Mouse (Mus musculus): ENCODE results near the gene Tcf15.

The Tcf15 gene

DNA sequence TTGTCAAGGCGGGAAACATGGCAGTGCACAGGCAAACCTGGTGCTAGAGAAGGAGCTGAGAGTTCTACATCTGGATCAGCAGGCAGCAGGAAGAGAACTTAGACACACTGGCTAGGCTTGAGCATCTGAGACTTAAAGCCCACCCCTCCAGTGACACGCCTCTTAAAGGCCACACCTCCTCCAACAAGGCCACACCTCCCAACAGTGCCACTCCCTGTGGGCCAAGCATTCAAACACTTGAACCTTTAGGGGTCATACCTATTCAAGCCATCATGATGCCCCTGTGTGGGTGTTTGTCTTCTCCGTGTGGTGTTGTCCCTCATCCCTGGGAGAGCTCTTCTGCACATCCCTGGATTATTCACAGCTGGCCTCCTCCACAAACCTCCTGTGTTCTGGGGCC is 31.5 kb downstream of the Tcf15 start:
- CTCF ChIA-PET, result no interaction called here

DNA sequence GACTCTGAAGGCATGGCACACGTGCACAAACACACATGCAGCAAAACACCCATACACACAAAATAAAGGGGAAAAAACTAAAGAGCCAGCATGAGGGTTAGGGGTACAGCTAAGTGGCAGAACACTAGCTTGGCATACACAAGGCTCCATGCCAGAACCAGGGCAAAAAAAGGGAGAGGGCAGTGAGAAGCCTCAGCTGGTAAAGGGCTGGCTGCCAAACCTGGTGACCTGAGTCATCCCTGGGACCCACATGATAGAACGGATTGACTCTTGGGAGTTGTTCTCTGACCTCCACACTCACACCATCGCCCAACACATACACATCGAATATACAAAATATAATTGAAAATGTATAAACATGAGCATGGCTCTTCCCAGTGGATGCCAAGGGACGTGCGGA is 33.3 kb downstream of the Tcf15 start:
- CTCF ChIA-PET, result no interaction called here

DNA sequence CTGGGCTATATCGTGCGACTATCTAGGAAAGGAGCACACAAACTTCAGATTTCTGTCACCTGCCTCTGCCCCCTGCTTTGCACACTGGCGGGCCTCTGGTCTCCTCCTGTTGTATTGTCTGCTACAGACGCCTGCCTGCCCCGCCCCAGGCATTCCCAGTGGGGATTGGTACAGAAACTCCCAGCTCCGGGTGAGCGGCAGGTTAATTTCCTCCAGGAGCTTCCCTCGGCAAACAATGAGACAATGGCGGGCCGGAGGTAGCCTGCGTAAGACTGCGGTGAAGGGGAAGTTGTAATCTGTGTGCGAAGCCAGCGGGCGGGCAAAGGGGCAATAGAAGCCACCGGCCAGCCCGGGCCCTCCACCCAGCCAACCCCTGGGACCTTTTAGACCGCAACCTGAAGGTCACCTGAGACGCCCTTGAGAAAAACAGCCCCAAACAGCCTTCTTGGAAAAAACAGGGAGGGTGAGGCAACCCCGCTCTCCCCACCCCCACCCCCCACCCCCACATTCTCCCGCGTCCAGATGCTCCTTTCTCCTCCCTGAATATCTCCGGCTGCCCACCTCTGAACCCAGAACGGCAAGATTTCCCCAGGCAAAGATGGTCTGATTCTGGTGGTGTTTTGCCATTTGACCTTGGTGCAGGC is 33.9 kb downstream of the Tcf15 start:
- CTCF ChIA-PET, result no interaction called here

DNA sequence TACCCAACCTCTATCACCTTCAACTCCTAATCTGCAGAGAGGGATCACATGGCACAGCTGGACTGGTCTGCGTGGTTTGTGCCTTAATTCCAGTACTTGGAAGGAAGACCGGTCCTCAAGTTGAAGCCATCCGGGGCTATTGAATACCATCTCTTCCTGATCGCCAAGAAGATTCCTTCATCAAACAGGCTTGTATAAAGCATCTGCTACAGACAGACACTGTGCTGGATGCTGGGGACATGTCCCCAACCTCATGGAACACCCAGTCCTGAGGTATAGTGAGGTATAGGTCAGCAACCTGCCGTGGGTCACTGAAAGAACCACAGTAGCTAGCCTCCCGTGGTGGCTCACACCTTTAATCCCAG is 34.4 kb downstream of the Tcf15 start:
- CTCF ChIA-PET, result interaction anchor here (0.6 kb wide), 1 partner anchor 151 kb away, joined by 3 read pairs; no protein-coding TSS in a partner anchor

DNA sequence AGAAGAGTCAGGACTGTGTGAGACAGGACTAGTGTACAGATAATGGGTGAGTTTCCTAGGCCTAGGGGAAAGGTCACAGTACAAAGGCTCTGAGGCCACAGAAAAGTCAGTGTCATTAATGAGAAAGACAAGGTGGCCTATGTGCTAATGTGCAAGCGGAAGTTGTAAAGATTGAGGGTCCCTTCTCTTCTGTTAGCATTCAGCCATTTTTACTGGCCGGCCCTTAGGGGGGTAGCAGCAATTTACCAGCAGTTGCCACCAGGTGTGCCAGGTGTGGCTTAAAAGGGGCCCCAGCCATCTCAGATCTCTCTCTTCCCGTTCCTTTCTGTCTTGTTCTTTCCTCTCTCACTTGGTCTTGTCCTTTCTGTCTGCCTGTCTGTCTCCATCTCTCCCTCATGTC is 35.0 kb downstream of the Tcf15 start:
- CTCF ChIA-PET, result interaction anchor here (0.6 kb wide), 1 partner anchor 151 kb away, joined by 3 read pairs; no protein-coding TSS in a partner anchor

DNA sequence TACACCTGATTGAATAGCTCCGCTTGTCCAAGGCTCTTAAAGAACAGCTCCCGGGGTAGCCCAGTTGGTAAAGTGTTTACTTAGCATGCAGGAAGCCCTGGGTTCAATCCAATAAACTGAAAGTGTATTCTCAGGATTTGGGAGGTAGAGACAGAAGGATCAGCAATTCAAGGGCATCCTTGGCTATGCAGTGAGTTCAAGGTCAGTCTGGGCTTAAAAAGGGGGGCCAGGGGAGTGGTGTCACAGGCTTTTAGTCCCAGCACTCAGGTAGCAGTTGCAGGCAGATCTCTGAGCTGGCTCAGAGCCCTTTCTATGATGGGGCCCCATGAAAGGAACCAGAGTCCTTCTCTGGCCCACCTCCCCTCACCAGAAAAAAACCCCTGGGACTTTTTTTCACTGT is 35.9 kb downstream of the Tcf15 start:
- CTCF ChIA-PET, result no interaction called here

DNA sequence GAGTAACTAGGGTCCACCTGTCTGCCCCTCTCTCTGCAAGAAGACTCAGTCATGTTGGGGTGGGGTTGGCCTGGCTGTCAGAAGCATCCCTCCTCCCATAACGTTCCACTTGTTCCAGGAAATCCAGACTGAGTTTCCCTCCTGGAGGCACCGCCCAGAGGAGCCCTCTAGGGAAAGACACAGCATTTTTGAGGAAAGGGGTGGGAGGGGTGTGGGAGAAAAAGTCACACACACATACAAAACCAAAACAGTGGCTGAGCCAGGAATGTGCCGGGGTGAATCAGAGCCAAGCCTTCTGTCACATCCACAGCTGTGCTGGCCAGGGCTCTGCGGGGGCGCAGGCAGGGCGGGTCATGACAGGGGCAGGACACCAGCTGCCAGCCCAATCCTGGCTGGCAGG is 37.0 kb downstream of the Tcf15 start:
- CTCF ChIA-PET, result no interaction called here

DNA sequence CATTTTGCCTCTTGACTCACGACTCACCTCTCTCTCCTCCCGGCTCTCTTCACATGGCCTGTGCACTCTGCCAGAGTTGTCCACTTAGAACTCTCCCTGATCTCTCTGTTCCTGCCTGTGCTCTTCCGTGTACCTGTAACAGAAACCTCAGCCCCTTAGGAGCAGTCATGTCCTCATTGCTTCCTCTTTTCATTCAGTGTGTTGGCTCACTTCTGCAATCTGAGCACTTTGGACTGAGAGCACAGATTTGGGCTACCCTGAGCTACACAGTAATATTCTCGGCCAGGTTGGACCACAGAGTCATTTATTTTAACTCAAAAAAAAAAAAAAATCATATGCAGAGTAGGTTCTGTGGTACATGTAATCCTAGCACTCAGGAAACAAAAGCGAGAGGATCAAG is 43.8 kb downstream of the Tcf15 start:
- CTCF ChIA-PET, result no interaction called here

DNA sequence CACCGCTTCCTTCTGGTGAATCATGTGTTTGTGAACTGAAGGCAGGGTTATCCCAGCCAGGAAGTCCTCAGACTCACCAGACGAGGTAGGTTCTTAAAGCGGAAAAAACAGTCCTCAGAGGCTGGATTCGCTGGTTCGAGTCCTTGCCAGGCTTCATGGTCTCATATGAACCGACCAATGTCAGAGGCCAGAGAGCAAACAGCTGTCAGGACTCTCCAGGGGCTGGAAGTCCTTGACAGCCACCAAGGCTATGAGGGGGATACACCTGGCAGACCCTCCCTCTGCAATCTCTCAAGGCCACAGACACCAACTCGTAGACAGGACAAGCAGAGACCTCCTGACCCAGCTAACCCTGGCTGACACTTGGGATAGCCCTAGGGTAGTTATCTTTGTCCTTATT is 45.9 kb downstream of the Tcf15 start:
- CTCF ChIA-PET, result no interaction called here

DNA sequence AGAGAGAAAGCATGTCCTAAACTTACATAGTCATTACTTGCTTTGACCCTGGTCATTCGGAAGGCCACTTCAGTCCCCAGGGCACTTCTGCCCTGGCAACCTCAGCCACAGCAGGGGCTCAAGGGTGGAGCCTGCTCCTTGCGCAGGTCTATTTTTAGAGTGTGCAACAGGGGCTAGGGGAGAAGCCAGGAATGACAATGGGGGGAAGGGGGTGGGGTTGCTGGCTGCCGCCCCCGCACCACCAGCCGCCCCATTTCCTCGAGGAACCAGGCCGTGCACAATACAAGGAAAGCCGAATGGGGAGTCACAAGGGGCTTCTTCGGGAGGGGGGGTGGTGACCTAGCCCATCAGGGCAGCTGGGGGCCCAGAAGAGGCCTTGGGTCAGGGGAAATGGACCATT is 46.3 kb downstream of the Tcf15 start:
- CTCF ChIA-PET, result no interaction called here

DNA sequence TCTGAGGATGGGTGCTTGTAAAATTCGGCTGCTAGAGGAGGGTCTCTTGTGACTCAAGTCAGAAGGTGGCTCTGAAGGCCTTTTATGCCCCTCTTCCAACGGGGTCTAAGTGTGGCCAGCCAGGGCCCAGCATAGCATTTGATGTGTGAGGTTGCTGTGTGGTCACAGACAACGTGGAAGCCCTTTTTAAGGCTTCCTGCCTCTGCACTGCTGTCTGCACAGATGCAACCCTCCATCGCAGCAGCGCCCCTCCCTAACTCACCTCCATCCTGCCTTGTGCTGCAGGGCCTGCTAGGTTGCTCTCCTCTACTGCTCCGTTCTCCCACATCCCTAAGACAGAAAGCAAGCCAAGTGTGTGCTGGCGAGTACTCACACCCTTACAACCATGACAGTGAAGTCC is 46.8 kb downstream of the Tcf15 start:
- CTCF ChIA-PET, result no interaction called here

DNA sequence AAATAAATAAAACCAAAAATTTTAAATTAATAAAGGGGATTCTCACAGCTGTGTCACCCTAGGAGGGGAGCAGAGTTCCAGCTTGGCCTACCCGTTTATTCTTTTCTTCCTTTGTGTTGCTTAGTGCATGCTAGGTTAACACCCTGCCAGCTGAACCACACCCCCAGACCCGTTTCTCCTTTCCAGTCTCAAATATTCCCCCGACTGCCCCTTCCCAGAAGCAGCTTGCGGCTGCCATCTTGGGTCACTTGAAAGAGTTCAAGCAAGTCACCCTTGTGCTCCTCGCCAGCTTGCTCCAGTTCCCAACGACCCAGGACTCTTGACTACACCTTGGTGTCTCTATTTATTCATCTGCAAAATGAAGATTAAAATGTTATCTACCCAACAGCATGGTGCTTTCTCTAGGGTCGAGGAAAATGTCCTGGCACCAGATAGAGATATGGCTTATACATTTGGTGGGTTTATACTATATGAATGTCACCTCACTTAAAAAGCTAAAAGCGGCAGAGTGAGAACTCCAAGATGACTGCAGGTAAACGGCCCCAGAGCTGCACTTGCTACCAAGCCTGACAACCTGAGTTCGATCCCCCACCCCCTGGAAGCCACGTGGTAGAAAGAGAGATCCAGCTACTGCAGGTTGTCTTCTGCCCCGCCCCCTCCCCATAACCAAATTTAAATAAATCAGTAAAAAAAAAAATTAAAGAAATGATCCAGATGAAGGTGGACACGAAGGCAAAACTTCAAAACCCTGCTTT is 49.4 kb downstream of the Tcf15 start:
- CTCF ChIA-PET, result no interaction called here

DNA sequence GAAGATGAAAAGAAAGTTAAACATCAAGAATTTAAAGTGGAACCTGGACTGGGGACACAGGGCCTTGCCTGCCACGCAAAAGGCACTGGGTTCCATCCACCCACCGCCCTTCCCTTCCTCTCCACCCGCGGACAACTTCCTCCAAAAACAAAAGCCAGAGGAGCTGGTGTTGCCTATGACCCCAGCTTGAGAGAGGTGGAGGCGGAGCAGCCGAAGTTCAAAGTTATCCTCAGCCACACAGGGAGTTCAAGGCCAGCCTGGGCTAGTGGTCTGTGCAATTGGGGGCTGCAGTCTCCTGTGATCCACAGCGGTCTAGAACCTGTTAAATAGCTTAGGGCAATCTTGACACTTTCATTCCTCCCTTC is 50.0 kb downstream of the Tcf15 start:
- CTCF ChIA-PET, result no interaction called here

DNA sequence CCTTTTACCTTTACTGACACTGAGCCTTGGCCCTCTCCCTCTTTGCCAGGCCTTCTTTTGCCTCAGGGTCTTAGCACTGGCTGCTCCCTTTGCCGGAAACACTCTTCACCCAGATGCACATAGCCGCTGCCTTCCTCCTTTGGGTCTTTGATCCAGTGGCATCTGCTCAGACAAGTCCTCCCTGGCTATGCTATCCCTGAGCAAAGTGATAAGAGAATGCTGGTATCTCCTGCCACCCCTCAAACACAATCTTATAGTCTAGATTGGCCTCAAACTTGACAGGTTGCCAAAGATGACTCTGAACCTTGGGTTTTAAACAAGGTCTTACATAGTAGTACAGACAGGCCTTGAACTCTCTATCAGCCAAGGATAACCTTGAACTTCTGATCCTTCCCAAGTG is 51.2 kb downstream of the Tcf15 start:
- CTCF ChIA-PET, result interaction anchor here (0.5 kb wide), 1 partner anchor 1559 kb away, joined by 3 read pairs; no protein-coding TSS in a partner anchor

DNA sequence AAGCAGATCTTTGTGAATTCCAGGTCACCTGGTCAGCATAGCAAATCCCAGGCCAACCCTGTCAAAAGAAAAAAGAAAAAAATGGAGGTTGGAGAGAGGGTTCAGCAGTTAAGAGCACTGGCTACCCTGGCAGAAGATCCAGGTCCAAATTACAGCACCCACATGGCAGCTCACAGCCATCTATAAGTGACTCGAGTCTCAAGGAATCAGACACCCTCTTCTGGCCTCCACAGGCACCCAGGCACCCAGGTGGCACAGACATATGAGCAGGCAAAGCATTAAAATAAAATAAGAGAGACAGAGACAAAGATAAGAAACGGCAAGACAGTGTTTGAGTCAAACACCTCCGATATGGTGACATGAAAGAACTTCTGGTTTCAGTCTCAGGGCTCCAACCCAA is 53.5 kb downstream of the Tcf15 start:
- CTCF ChIA-PET, result interaction anchor here (0.6 kb wide), 1 partner anchor 103 kb away, joined by 3 read pairs; no protein-coding TSS in a partner anchor

DNA sequence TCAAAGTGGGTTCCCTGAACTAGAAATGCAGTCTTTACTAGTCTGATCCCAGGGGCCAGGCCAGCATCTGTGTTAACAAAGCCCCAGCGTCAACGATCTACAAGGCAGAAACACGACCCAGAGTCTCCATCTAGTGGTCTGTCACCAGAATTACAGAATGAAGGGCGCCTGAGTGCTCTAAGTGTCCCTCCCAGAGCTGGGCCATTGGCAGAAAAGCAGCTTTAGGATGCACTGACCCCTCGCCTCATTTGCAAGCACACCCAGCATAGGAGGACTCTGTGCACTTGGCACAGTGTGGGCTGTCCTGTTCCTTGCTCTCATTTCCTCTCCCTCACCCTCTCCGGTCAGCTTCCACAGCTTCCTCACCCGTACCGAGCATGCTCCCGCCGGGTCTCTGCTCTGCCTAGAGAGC is 53.9 kb downstream of the Tcf15 start:
- CTCF ChIA-PET, result interaction anchor here (0.6 kb wide), 1 partner anchor 104 kb away, joined by 3 read pairs; no protein-coding TSS in a partner anchor
